Mouse (Mus musculus) right cerebral cortex, postnatal 25 days (tissue): Measurements from ENCODE around the gene Gm21834.

ENCODE experiments used
- DNase-seq: peaks from one replicate; pipeline ENCODE4 v3.0.0; 2022

The Gm21834 gene

DNA sequence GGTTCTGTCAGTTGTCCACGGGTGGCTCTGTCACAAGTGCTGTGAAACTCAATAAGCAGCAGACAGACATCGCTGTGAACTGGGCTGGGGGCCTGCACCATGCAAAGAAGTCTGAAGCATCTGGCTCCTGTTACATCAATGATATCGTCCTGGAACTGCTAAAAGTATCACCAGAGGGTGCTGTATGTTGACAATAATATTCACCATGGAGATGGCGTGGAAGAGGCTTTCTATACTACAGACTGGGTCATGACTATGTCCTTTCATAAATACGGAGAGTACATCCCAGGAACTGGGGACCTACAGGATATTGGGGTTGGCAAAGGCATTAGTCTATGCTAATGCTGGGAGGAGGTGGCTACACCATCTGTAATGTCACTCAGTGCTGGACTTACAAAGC, at the start of gene Gm21834:
Gene Gm21834 (minus strand): TSS at position 101 of the 400 bp plus-strand sequence.
- DNase-seq: no peak

DNA sequence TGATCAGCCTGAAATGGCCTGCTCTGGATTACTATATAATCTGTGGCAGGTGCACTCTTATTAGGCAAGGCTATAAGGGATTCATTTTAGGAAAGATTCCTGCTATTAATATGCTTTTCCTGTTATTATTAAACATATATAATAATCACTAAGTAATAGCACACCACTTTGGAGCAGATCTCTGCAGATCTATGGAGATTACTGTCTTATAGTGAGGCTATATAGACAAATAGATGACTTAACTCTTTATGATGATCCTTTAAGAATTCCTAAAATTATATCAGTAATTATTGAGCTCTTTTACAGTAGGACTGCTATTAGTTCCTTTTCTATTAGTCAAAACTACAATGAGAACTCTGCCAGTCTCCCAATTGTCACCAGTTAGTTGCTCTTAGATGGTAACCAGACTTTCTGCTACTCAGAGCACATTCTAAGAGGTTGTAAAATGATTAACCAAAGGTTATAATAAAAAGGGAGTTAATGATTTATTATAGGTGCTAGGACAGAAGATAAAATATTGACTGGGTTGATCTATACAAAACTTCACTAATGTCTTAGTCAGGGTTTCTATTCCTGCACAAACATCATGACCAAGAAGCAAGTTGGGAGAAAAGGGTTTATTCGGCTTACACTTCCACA, 46.3 kb upstream of the Gm21834 start:
- no peak for DNase-seq

DNA sequence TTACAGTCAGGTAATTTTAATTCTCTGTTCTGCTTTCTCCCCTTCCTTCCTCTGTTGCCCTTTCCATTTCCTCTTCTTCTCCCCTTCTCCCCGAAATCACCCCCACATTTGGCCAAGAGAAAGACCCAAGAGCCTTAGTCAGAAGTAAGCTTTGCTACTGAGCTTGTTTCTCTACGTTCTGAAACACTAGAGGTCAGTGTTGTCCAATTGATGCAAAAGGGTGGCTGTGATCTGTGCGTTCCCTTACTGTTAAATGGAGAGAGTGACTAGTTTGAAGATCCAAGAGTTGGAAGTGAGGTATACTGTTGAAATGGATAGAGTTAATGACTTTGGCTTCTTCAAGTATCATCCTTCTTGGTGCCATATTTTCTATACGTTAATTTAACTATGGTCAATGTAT, 28.9 kb upstream of the Gm21834 start:
- DNase-seq: peak; percentile 12

DNA sequence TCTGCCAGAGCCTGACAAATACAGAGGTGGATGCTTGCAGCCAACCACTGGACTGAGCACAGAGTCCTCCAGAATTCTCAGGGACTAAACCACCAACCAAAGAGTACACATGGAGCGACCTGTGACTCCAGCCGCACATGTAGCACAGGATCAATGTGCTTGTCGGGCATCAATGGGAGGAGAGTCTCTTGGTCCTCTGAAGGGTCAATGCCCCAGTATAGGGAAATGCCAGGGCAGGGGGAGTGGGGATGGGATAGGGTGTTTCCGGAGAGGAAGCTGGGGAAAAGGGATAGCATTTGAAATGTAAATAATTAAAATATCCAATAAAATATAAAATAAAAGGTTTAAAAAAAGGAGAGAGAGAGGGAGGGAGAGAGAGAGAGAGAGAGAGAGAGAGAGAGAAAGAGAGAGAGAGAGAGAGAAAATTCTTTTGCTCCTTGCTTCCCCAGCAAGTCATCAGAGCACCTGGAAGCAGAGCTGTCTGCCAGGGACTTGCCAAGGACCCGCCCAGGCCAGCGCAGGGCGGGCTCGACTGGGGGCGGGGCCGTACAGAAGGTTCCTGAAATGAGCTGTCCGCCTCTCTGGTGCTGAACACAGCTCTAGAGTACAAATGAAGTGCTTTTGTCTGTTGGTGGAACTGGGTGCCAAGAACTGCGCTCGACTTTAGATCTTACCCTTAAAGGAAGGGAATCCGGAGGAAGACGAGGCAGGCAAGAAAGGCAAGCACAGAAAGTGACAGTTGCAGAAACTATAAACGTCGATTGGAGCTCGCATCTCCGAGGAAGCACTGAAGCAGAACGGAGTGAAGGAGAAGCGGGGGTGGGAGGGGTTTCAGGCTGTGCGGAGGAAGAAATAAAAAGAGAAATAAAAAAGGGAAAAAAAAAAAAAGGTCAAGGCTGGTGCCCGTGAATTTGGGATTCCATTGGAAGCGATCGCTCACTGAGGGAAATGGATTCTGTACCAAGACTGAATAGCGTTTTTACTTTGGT, 26.9 kb upstream of the Gm21834 start, which contains the start of gene Cntnap5c:
Gene Cntnap5c (plus strand): TSS at position 949 of the 989 bp plus-strand sequence.
- DNase-seq: peak; percentile 44

DNA sequence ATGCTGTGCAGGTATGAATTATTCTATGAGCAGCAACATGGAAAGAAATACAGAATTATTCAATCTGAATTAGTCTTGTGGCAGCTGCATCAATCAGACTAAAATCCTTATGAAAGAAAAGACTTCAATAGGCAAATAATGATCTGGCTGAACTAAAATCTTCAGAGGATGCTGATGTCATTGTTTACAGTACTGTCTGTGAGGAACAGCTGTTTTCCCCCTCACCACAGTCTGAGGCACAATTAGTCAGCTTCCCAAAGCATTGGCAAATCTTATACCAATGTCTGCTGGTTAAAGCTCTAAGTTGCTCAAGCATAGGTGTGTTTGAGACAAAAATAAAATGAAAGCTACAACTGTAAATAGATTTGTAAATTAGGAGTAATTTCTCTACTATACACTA, 25.3 kb upstream of the Gm21834 start:
- no peak for DNase-seq

DNA sequence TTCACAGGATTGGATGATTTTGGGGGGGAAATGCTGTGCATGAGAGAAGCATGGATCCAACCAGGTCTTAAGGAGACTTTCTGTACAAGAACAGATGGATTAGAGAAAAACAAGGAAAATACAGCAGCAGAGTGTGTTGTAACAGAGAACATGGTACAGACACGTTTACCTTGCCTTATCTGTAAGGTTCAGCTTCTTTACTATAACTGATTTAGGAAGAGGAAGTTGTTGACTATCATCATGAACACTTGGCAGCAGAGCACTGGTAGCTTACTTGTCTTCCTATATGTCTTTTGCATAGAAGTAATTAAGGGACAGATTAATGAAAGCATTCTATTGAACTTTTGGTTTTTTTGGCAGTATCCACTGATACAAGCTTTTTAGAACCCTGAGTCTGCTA, 16.0 kb upstream of the Gm21834 start:
- no peak for DNase-seq

DNA sequence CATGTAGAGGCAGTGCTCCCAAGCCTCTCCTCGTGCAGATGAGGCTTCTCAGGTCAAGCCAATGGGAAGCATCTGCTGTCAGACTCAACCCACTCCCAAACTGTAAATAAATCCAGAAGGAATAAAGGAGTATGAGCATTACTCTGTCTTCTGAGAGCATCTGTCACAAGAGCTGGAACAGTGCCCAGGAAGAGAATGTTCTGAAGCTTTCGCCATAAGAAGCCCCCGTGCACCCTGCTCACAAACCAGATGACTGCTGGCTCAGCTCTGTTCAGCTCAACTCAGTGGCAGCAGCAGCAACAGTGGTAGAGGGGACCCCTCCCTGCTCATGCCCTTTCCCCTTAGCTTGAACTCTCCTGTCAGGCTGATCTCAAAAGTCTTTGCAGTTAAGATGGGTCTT, 47.2 kb downstream of the Gm21834 start:
- DNase-seq: peak; percentile 8
